Mouse (Mus musculus): ENCODE measurements at regions not wholly inside any gene's neighbourhood (a gene's known extent, or its start where the extent isn't known, plus 50 kb on each side); places are given as distances from the start of the nearest gene placed in this dataset.

DNA sequence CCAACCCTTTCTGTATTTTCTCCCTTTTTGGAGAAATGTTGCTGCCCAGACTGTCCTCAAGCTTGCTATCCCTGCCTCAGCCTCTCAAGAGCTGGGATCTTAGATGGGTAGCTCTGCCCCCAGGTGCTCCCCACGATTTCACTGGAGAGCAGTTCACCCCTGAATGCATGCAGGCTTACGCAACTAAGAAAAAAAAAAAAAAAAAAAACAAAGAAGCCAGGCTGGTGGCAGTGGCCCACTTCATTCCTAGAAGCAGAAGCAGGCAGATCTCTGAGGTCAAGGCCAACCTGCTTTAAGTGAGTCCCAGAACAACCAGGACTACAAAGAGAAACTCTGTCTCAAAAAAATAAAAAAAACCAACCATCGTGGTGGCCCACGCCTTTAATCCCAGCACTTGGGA lies 51.2 kb upstream of the Fbxo11 start:
- DNase-seq (ENCODE audit: low spot score in 2 of 2) = no peak

DNA sequence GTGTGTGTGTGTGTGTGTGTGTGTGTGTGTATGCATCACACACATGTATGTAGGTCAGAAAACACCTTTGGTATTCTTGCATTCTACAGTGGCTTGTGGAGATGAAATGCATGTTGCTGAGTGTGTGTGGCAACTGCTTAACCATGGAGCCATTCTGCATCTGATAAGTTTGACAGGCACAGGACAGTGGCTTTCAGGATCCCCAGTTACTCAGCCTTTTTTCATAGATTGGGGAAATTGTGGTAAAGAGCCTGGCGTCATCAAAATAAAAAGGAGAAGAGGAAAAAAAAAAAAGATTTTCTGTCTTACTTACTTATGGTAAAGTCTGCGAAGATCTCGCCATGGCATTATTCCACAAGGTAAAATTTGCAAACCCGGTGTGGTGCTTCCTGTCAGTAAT lies 53.6 kb upstream of the Fbxo11 start:
- DNase-seq (ENCODE audit: low spot score in 2 of 2) = no peak

DNA sequence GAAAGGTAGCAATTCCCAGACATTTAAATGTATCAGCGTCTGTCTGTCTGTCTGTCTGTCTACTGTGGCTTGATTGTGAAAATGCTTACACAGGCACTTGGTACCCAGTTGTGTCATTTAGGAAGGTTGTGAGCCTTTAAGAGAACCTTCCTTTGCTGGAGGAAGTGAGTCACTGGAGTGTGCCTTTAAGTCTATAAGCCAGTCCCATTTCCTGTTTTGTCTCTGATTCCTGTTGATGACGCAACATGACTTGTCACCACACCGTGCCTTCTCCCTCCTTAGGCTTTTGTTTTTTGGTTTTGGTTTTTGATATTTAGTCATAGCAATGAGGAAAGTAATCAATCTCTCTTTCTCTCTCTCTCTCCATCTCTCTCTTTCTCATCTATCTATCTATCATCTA lies 58.6 kb upstream of the Fbxo11 start:
- DNase-seq (ENCODE audit: low spot score in 2 of 2) = no peak

DNA sequence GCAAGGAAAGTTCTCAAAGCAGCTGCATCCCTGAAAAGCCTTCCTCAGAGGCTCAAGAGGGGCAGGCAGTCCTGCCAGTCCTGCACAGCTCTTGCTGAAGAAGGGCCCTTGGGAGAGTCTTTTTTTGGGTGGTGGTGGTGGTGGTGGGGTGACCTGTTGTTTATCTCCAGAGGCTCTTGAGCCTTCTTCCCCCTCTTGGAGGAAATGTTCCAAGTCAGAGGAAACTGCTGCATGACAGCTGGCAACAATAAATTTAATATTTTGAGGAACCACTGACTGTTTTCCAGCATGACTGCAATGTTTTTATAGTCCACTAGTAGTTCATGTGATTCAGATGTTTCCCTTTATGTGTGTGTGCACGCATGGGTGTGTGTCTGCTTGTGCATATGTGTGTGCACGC lies 62.0 kb upstream of the Fbxo11 start:
- no peak for DNase-seq (ENCODE audit: low spot score in 2 of 2)

DNA sequence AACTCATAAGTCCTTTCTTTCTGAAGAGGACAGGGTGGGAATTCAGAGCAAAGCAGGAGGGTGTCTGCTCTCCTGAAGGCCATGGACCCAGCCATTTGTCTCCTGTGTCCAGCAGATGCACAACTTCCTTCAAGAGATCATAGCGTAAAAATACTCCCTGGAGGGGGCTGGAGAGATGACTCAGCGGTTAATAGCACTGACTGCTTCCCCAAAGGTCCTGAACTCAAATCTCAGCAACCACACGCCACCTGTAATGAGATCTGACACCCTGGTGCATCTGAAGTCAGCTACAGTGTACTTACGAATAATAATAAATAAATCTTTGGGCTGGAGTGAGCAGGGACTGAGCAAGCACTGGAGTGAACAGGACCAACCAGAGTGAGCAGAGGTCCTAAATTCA lies 66.2 kb upstream of the Fbxo11 start:
- DNase-seq (ENCODE audit: low spot score in 2 of 2) = no peak

DNA sequence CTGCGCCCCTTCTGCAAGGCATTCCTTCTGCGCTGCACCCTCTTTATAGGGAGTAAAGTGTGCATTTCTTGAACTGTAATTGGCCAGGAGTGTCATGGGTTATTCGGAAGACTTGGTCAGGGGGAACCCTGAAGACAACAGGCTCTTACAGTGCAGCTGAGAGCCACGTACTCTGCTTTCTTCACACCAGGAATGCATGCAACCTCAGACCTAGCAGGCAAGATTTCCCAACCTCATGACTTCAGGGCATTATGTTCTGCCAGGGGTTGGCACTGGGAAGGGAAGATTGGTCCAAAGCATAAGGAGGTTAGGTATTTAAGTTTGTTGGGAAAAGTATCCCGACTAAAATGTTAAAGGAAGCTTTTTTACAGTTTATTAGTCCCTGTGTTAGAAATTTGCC lies 66.9 kb upstream of the Fbxo11 start:
- DNase-seq (ENCODE audit: low spot score in 2 of 2) = no peak

DNA sequence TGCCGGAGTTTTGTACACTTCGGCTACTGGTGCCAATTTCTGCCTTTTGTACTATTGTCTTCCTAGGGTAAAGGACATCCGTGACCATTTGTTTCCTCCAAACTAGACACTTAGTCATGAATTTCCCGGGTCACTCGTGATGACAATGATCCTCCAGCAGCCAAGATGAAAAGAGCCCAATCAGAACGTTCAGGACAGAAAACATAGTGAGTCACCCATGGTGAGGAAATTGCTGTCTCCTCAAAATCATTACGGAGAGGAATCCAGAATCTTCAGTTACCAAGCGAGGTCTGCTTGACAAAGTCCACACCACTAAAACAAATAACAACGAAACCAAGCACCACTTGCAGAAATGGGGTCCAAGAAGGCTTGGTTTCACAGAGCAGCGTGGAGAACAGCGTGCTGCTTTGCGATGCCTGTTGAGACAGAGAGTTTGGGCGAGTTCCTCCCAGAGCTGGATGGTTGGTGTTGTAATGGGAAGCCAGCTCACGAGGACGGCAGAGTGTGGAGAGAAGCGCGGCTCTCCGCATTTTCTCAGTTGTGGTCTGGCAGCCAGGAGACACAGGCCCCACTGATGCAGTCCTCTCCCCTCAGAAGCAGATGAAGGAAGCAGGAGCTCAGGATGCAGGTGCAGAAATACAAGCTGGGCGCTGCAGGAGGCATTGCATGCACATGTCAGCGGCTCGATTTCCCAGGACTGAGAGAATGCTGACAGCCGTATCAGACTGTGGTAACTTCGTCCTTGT lies 67.7 kb upstream of the Fbxo11 start:
- no peak for DNase-seq (ENCODE audit: low spot score in 2 of 2)

- no peak for DNase-seq (ENCODE audit: low spot score in 2 of 2)
These were observed 69.5 kb upstream of the Fbxo11 start for GRCm38 (mm10) chr17:88134546-88134945.

DNA sequence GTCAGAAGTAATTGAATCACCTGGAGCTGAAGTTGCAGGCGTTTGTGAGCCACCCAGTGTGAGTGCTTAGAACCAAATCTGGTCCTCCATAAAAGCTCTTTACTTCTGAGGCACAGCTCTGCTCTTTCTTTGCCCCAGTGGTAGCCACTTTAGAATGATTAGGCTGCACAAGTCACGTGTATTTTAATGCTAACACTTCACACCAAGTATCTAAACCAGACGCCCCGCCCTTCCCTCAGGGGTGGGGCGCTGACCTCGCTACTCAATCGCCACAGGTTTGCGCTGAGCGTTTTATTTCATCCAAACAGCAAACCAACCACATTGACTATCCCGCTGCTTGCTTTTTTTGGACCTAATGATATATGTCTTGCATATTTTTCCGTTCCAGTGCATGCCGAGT lies 76.4 kb upstream of the Fbxo11 start:
- DNase-seq (ENCODE audit: low spot score in 2 of 2) = no peak

- DNase-seq (ENCODE audit: low spot score in 2 of 2) = no peak
These were observed 76.9 kb upstream of the Fbxo11 start for GRCm38 (mm10) chr17:88142003-88142402.

GRCm38 (mm10) chr17:88142809-88143208 lies 77.7 kb upstream of the Fbxo11 start:
- DNase-seq (ENCODE audit: low spot score in 2 of 2) = no peak

GRCm38 (mm10) chr17:88143378-88143943 lies 78.4 kb upstream of the Fbxo11 start:
- no peak for DNase-seq (ENCODE audit: low spot score in 2 of 2)

GRCm38 (mm10) chr17:88158550-88158949 lies 93.5 kb upstream of the Fbxo11 start:
- no peak for DNase-seq (ENCODE audit: low spot score in 2 of 2)

- no peak for DNase-seq (ENCODE audit: low spot score in 2 of 2)
These were observed 94.1 kb upstream of the Fbxo11 start for GRCm38 (mm10) chr17:88159212-88159668.

DNA sequence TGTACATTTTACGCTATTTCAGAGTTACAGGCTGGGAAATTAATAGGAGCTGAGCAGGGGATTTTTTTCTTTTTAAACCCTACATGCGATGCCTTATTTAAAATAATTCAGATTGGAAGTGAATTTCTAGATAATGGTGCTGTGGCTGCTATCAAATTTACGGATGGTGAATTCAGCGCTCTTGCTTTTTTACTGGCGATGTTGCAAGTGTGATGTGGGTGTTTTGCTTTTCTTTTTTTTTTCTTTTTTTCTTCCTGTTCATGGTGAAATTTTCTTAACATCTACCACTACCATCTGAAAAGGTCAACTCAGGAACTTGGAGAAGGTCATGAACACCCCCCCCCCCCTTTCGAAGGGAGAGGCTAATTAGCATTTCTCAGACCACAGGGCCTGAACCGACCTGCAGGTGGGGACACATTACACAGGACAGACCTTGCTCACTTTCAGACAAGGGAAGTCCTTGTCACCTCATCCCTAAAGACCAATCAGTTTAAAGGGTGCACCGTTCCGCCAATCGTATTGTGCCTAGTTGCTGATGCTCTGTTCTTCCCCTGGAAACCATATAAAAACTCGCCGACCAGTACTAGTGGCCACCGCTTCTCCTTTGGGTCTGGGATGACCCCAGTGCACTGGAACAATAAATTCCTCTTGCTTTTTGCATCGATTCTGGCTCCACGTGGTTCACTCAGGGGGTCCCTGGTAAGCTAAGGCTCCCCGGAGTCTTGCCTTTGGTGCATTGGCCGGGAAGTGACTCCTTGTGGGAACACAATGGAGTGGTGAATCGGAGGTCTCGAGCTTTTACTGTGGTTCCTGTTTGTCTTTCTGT lies 95.0 kb upstream of the Fbxo11 start:
- DNase-seq (ENCODE audit: low spot score in 2 of 2) = no peak

DNA sequence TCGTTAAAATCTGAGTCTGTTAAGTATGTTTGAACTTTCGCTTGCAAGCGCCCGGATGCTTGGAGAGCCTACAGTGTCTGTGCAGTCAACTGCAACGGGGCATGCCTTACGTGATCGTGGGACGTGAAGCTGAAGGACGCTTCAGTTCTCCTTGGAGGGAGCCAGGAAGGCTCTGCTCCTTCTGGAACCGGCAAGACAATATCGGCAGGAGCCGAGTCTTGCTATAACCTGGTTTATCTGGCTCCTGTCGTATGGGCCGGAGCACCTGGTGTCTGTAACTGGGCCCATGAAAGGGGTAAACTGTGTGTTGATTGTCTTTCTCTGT lies 95.5 kb upstream of the Fbxo11 start:
- DNase-seq (ENCODE audit: low spot score in 2 of 2) = no peak

GRCm38 (mm10) chr17:88161766-88162165 lies 96.7 kb upstream of the Fbxo11 start:
- no peak for DNase-seq (ENCODE audit: low spot score in 2 of 2)

DNA sequence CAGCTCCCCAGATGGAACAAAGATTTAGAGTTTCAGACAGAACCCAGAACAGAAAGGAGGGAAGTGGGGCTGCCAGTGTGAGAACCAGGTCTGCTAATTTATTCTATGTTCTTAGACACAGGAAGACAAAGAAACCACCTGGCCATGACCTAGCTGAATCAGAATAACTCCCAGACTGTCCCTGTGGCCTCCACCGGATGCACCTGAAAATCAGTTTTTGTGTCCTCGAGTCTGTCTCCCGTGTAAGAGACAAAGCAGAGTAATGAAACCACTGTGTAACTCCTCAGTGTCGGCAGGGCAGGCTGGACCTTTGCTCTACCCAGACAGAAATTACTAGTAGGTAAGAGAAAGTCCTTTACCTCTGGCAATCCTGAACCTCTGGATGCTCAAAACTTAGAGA lies 99.7 kb upstream of the Fbxo11 start:
- no peak for DNase-seq (ENCODE audit: low spot score in 2 of 2)

DNA sequence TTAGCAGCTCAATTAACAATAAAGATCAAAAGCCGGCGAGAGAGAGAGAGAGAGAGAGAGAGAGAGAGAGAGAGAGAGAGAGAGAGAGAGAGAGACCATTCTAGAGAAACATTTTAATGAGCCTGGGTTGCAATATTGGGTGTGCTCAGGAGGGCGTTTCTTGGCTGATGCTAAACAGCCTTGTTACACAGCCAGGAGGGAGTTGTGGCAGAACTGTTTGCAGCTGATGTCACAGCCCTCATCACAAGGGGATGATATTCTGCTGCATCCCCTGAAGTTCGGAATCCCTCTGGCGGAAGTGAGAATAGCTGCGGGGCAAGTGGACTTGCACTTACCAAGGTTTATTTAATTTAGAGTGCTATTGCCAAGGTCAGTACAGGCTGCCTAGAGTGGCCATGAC lies 100.7 kb upstream of the Fbxo11 start:
- DNase-seq (ENCODE audit: low spot score in 2 of 2) = no peak

- no peak for DNase-seq (ENCODE audit: low spot score in 2 of 2)
These were observed 103.4 kb upstream of the Fbxo11 start for GRCm38 (mm10) chr17:88168262-88169096.

DNA sequence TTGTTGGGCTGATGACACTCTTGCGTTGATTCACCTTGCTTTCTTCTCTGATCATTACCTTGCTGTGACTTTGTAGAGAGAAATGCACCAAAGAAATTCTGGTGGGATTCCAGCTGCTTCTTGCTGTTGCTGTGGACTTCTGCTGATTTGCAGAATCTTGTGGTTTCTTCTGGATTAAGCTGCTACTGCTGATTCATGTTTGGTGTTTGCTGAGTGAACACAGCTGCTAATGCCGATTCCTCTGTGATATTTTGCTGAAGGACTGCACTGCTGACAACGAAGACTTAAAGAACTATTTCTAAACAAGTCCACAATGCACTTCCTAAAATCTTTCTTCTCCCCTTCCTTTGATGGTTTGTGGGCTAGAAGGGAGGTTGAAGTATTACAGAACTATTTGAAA lies 106.5 kb upstream of the Fbxo11 start:
- DNase-seq (ENCODE audit: low spot score in 2 of 2) = no peak

Measured in gastrocnemius, postnatal 4 days (tissue).